Mouse (Mus musculus) heart, embryonic 16.5 days (tissue): ENCODE results near the gene Man2a1. TPM values are rescaled to one million over a fixed set of nuclear protein-coding genes. Genes with fewer than 3 reads are reported as not detected.

Experiments used
- ATAC-seq: fragments of 200-750 bp; cut with Nextera tagmentation; replicated peaks from 2 replicates; pipeline ENCODE4 v1.8.0; 2017; ENCODE audit warnings: moderate number of reproducible peaks; ENCODE audit not compliant: insufficient read depth, low FRiP score; ENCODE audit errors: extremely low read depth
- H3K27ac ChIP-seq: fragments of 300-500 bp; sonication (generic); 2 replicates; pipeline ENCODE4 v1.5.1; 2014; ENCODE audit warnings: mild to moderate bottlenecking, low read length, control low read depth, moderate library complexity
- H3K27me3 ChIP-seq: fragments of 300-500 bp; sonication (generic); 2 replicates; pipeline ENCODE4 v1.6.1; 2014; ENCODE audit warnings: low read length, mixed read lengths; ENCODE audit not compliant: control insufficient read depth, insufficient read depth
- H3K36me3 ChIP-seq: fragments of 300-500 bp; sonication (generic); 2 replicates; pipeline ENCODE4 v1.6.1; 2014; ENCODE audit not compliant: control insufficient read depth, insufficient read depth
- H3K4me1 ChIP-seq: fragments of 300-500 bp; sonication (generic); 2 replicates; pipeline ENCODE4 v1.6.1; 2014; ENCODE audit warnings: low read length, mixed read lengths; ENCODE audit not compliant: control insufficient read depth, insufficient read depth
- H3K4me2 ChIP-seq: fragments of 300-500 bp; sonication (generic); 2 replicates; pipeline ENCODE4 v1.6.1; 2014; ENCODE audit warnings: low read depth, mild to moderate bottlenecking, control low read depth, low read length
- H3K4me3 ChIP-seq: fragments of 300-500 bp; sonication (generic); 2 replicates; pipeline ENCODE4 v1.5.1; 2014; ENCODE audit warnings: mild to moderate bottlenecking, control low read depth, low read length
- H3K9ac ChIP-seq: fragments of 300-500 bp; sonication (generic); 2 replicates; pipeline ENCODE4 v1.6.1; 2014; ENCODE audit warnings: low read length, control low read depth
- H3K9me3 ChIP-seq: fragments of 300-500 bp; sonication (generic); replicated peaks from 2 replicates; pipeline ENCODE4 v1.6.1; 2016; ENCODE audit warnings: low read length; ENCODE audit not compliant: control insufficient read depth
- WGBS: fragments of 180-500 bp; shearing (Covaris S2); extraction: QIAGEN DNeasy Blood & Tissue Kit; methylation state at CpG from one replicate; pipeline ENCODE4 v1.1.7; 2014; 5-methylcytosine and 5-hydroxymethylcytosine counted together
- polyA plus RNA-seq: library from polyadenylated mRNA; unstranded; fragments of >200 nt; fragmentation: Nextera tagmentation; extraction: Ambion mirVana; gene quantifications from 2 replicates; pipeline ENCODE4 v1.2.1, GENCODE M21; 2015

The Man2a1 gene
- polyA plus RNA-seq, 1 experiment from 2014 or later, result 6.9 TPM

- H3K27me3 ChIP-seq, result no peaks in the 10 kb centered on the region
- no peak overlapping the region for H3K4me3 ChIP-seq
- 77% methylated on average over 6 of the region's 6 CpGs for WGBS
- ATAC-seq, result no peak
- H3K4me1 ChIP-seq, result no peaks in the 10 kb centered on the region
- H3K9ac ChIP-seq, result no peak overlapping the region
- H3K36me3 ChIP-seq, result no peaks in the 10 kb centered on the region
- H3K27ac ChIP-seq, result no peak overlapping the region
- no peak overlapping the region for H3K4me2 ChIP-seq
- no peaks in the 10 kb centered on the region for H3K9me3 ChIP-seq
Measured at GRCm38 (mm10) chr17:64575240-64575639, 25.3 kb upstream of the Man2a1 start.

- Histone ChIP-seq H3K4me2 (no peak overlapping the region), H3K27me3 (no peaks in the 10 kb centered on the region; the same call in 1 of the 2 replicates), H3K4me3 (no peak overlapping the region), H3K9ac (no peak overlapping the region), H3K27ac (no peak overlapping the region), H3K4me1 (no peaks in the 10 kb centered on the region), H3K9me3 (no peaks in the 10 kb centered on the region), H3K36me3 (no peaks in the 10 kb centered on the region)
- no peak for ATAC-seq
- WGBS, result 32% methylated on average over 5 of the region's 5 CpGs
Measured at GRCm38 (mm10) chr17:64577485-64577884, 23.1 kb upstream of the Man2a1 start.

GRCm38 (mm10) chr17:64578346-64578745 lies 22.2 kb upstream of the Man2a1 start:
- 12% methylated on average over 4 of the region's 4 CpGs for WGBS

GRCm38 (mm10) chr17:64579696-64580095 lies 20.8 kb upstream of the Man2a1 start:
- Histone ChIP-seq H3K4me3 (no peak overlapping the region), H3K9me3 (no peaks in the 10 kb centered on the region), H3K27me3 (no peaks in the 10 kb centered on the region; the same call in 1 of the 2 replicates), H3K36me3 (no peaks in the 10 kb centered on the region), H3K4me2 (no peak overlapping the region), H3K9ac (no peak overlapping the region), H3K27ac (no peak overlapping the region), H3K4me1 (no peaks in the 10 kb centered on the region)
- no peak for ATAC-seq
- 51% methylated on average over 8 of the region's 8 CpGs for WGBS

More at GRCm38 (mm10) chr17:64578346-64578745, 22.2 kb upstream of the Man2a1 start:
- H3K27me3 ChIP-seq, result no peaks in the 10 kb centered on the region; the same call in 1 of the 2 replicates
- no peak overlapping the region for H3K4me3 ChIP-seq
- H3K9me3 ChIP-seq, result no peaks in the 10 kb centered on the region
- no peak overlapping the region for H3K4me2 ChIP-seq
- no peak overlapping the region for H3K9ac ChIP-seq
- no peaks in the 10 kb centered on the region for H3K36me3 ChIP-seq
- H3K4me1 ChIP-seq, result no peaks in the 10 kb centered on the region
- no peak overlapping the region for H3K27ac ChIP-seq
- ATAC-seq, result no peak

GRCm38 (mm10) chr17:64581133-64581532 lies 19.4 kb upstream of the Man2a1 start:
- no peak overlapping the region for H3K4me3 ChIP-seq
- 90% methylated on average over 6 of the region's 6 CpGs for WGBS
- no peaks in the 10 kb centered on the region; the same call in 1 of the 2 replicates for H3K27me3 ChIP-seq
- H3K27ac ChIP-seq, result no peak overlapping the region
- H3K9me3 ChIP-seq, result no peaks in the 10 kb centered on the region
- ATAC-seq, result no peak
- no peaks in the 10 kb centered on the region for H3K36me3 ChIP-seq
- H3K9ac ChIP-seq, result no peak overlapping the region
- no peaks in the 10 kb centered on the region for H3K4me1 ChIP-seq
- H3K4me2 ChIP-seq, result no peak overlapping the region

GRCm38 (mm10) chr17:64581962-64582361 lies 18.6 kb upstream of the Man2a1 start:
- H3K9ac ChIP-seq, result no peak overlapping the region
- no peaks in the 10 kb centered on the region for H3K36me3 ChIP-seq
- no peaks in the 10 kb centered on the region; the same call in 1 of the 2 replicates for H3K27me3 ChIP-seq
- no peak overlapping the region for H3K27ac ChIP-seq
- H3K4me3 ChIP-seq, result no peak overlapping the region
- H3K4me1 ChIP-seq, result no peaks in the 10 kb centered on the region
- H3K9me3 ChIP-seq, result no peaks in the 10 kb centered on the region
- H3K4me2 ChIP-seq, result no peak overlapping the region
- WGBS, result 88% methylated on average over 3 of the region's 3 CpGs
- no peak for ATAC-seq

GRCm38 (mm10) chr17:64590483-64590882 lies 10.1 kb upstream of the Man2a1 start:
- no peaks in the 10 kb centered on the region for H3K27me3 ChIP-seq
- H3K4me1 ChIP-seq, result no peaks in the 10 kb centered on the region
- 59% methylated on average over 4 of the region's 4 CpGs for WGBS
- peaks cover 3% of the 10 kb centered on the region for H3K9me3 ChIP-seq
- no peak for ATAC-seq
- H3K36me3 ChIP-seq, result no peaks in the 10 kb centered on the region
- no peak overlapping the region for H3K27ac ChIP-seq
- no peak overlapping the region for H3K4me2 ChIP-seq
- H3K4me3 ChIP-seq, result no peak overlapping the region
- no peak overlapping the region for H3K9ac ChIP-seq

- no peaks in the 10 kb centered on the region for H3K36me3 ChIP-seq
- no peak overlapping the region for H3K4me2 ChIP-seq
- no peaks in the 10 kb centered on the region for H3K4me1 ChIP-seq
- peaks cover 3% of the 10 kb centered on the region for H3K9me3 ChIP-seq
- H3K27me3 ChIP-seq, result no peaks in the 10 kb centered on the region
- H3K4me3 ChIP-seq, result no peak overlapping the region
- ATAC-seq, result no peak
- 78% methylated on average over 10 of the region's 10 CpGs for WGBS
- H3K9ac ChIP-seq, result no peak overlapping the region
- no peak overlapping the region for H3K27ac ChIP-seq
Measured at GRCm38 (mm10) chr17:64591366-64591765, 9.2 kb upstream of the Man2a1 start.

GRCm38 (mm10) chr17:64592355-64592754 lies 8.2 kb upstream of the Man2a1 start:
- WGBS, result 72% methylated on average over 2 of the region's 2 CpGs

More at GRCm38 (mm10) chr17:64592355-64592754, 8.2 kb upstream of the Man2a1 start:
- Histone ChIP-seq H3K4me3 (no peak overlapping the region), H3K27me3 (no peaks in the 10 kb centered on the region), H3K36me3 (no peaks in the 10 kb centered on the region), H3K9me3 (peaks cover 3% of the 10 kb centered on the region), H3K4me2 (no peak overlapping the region), H3K9ac (no peak overlapping the region), H3K27ac (no peak overlapping the region), H3K4me1 (no peaks in the 10 kb centered on the region)
- ATAC-seq, result no peak
